Mouse (Mus musculus) midbrain, embryonic 16.5 days (tissue): Measurements from ENCODE around the gene Ado. TPM values are rescaled to one million over a fixed set of nuclear protein-coding genes. Genes with fewer than 3 reads are reported as not detected.

Source experiments
- ATAC-seq: fragments of 200-750 bp; cut with Nextera tagmentation; 2 replicates; pipeline ENCODE4 v1.8.0; 2017; ENCODE audit warnings: moderate TSS enrichment
- H3K27ac ChIP-seq: fragments of 300-500 bp; sonication (generic); 2 replicates; pipeline ENCODE4 v1.5.1; 2014; ENCODE audit warnings: mild to moderate bottlenecking, low read length, mixed read lengths
- H3K27me3 ChIP-seq: fragments of 300-500 bp; sonication (generic); 2 replicates; pipeline ENCODE4 v1.6.1; 2014; ENCODE audit warnings: low read depth, low read length, mixed read lengths; ENCODE audit not compliant: control insufficient read depth, insufficient read depth
- H3K36me3 ChIP-seq: fragments of 300-500 bp; sonication (generic); 2 replicates; pipeline ENCODE4 v1.6.1; 2014; ENCODE audit warnings: mild to moderate bottlenecking, low read length, moderate library complexity, mixed read lengths; ENCODE audit not compliant: control insufficient read depth, insufficient read depth
- H3K4me1 ChIP-seq: fragments of 300-500 bp; sonication (generic); 2 replicates; pipeline ENCODE4 v1.6.1; 2014; ENCODE audit warnings: mild to moderate bottlenecking, low read length, mixed read lengths; ENCODE audit not compliant: control insufficient read depth, insufficient read depth
- H3K4me2 ChIP-seq: fragments of 300-500 bp; sonication (generic); 2 replicates; pipeline ENCODE4 v1.6.1; 2014; ENCODE audit warnings: mild to moderate bottlenecking, low read length, mixed read lengths
- H3K4me3 ChIP-seq: fragments of 300-500 bp; sonication (generic); 2 replicates; pipeline ENCODE4 v1.5.1; 2014; ENCODE audit warnings: low read depth, mild to moderate bottlenecking, low read length, moderate library complexity, mixed read lengths
- H3K9ac ChIP-seq: fragments of 300-500 bp; sonication (generic); 2 replicates; pipeline ENCODE4 v1.6.1; 2014; ENCODE audit warnings: low read depth, low read length, mixed read lengths
- H3K9me3 ChIP-seq: fragments of 300-500 bp; sonication (generic); replicated peaks from 2 replicates; pipeline ENCODE4 v1.6.1; 2014; ENCODE audit warnings: mild to moderate bottlenecking, low read length, mixed read lengths; ENCODE audit not compliant: control insufficient read depth, poor library complexity, severe bottlenecking
- WGBS: fragments of 180-500 bp; shearing (Covaris S2); extraction: QIAGEN DNeasy Blood & Tissue Kit; methylation state at CpG from one replicate; pipeline ENCODE4 v1.1.7; 2014; 5-methylcytosine and 5-hydroxymethylcytosine counted together
- polyA plus RNA-seq: library from polyadenylated mRNA; unstranded; fragments of >200 nt; fragmentation: Nextera tagmentation; extraction: Ambion mirVana; gene quantifications from 2 replicates; pipeline ENCODE4 v1.2.1, GENCODE M21; 2015

Gene Ado
- 77.2 and 77.3 TPM in 2 replicates for polyA plus RNA-seq

DNA sequence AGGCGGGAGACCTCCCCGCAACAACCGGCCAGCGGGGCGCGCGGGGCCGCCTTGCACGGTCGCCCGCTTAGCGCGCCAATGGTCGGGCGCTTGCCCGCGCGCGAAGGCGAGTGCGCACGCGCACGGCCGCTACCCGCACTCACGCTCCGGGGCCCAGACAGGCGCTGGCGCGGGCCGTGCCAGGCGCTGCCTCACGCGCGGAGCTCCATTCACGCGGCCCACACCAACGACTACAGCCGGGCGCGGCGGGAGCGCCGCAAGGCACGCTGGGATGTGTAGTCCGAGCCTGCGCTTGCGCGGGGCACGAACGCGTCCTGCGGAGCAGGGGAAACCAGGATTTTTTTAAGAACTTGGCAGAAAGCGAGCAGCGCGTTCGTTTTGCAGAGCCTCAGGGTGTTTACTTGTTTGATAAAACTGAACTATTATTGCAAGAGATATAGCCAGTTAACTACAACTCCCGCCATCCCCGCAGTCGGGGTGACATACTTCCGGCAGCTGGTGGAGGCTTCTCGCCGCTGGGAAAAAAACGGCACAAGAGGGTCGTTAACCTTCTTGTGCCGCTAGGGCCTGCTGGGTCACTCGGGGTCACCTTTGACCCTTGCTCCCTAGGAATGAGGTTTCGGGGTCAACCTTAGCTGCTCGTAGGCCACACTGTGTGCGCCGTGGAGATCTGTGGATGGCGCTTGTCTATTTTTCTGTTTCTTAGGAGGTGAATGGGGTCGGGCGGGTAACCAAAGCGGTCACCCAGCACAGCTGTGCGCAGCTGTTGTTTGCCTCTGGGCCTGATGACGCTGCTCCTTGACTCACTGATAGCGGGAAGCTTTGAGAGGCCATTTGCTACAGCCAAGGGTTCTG is at the start of gene Ado:
Gene Ado (minus strand): TSS at position 79 of the 855 bp plus-strand sequence.
- Histone ChIP-seq H3K4me2 (peak within 1 kb of the TSS; percentile 97), H3K4me1 (peaks cover 34% of the 10 kb centered on the region), H3K27ac (peak within 1 kb of the TSS; percentile 89), H3K9ac (peak within 1 kb of the TSS; percentile 93), H3K27me3 (no peaks in the 10 kb centered on the region), H3K4me3 (peak within 1 kb of the TSS; percentile 88), H3K36me3 (peaks cover 2% of the 10 kb centered on the region; the same call in 1 of the 2 replicates), H3K9me3 (no peaks in the 10 kb centered on the region)
- ATAC-seq, result peak; percentile 99
- WGBS, result under 1% methylated on average over 79 of the region's 79 CpGs

DNA sequence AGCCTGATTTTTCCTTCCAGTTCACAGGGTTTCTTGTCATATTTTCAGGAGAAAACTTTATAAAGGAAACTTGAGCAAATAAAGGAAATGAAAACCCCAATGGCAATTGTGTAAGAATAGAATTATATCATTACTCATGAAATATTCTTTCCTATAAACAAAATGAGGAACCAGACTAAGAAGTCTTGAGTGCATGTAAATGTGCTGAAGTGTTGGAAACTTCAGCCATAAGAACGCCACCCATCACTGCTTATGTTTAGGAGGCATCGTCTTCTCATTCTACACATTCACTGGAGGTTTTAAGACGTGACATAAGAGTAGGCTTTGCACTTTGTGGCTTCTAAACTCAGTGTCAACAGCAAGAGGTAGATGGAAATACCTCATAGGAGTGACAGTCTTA is 46.5 kb upstream of the Ado start:
- no peaks in the 10 kb centered on the region for H3K36me3 ChIP-seq
- H3K27me3 ChIP-seq, result no peaks in the 10 kb centered on the region
- 85% methylated on average over 3 of the region's 3 CpGs for WGBS
- H3K4me3 ChIP-seq, result no peak overlapping the region
- no peaks in the 10 kb centered on the region for H3K9me3 ChIP-seq
- H3K4me2 ChIP-seq, result no peak overlapping the region
- no peak overlapping the region for H3K27ac ChIP-seq
- no peak for ATAC-seq
- no peaks in the 10 kb centered on the region for H3K4me1 ChIP-seq
- H3K9ac ChIP-seq, result no peak overlapping the region

DNA sequence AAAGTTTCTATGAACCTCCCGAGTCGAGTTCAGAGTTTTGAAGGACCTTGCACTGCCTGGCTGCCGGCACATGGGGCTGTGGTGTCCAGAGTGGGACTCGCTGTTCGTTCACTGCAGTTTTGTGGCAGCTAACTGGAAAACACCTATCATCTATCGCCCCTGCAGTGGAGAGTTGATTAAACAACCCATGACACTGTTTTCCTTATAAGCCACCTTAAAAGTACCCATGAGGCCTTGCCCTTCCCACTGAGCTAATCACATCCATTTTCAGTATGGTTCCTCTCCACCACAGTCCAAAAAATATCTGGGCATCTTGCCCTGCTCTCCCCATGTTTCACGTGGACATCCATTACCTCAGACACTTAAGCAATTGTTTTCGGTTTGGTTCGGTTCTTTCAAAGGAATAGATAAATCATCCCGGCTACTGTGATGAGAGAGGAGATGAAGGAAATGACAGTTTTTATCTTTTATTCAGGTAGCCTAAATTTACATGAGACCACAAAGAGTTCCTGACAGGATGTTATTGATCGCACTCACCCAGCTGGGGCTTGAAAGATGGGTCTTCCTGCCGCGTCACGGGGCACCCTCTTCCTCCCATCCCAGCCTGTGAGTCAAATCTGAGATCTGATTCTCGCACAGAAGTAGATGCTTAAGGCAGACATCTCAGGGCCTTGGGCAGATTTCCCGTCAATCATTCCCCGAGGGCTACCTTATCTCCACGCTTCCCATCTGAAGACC is 37.3 kb upstream of the Ado start:
- H3K9me3 ChIP-seq, result no peaks in the 10 kb centered on the region
- no peaks in the 10 kb centered on the region for H3K4me1 ChIP-seq
- no peaks in the 10 kb centered on the region for H3K27me3 ChIP-seq
- H3K36me3 ChIP-seq, result no peaks in the 10 kb centered on the region
- no peak overlapping the region for H3K27ac ChIP-seq
- no peak overlapping the region for H3K9ac ChIP-seq
- 88% methylated on average over 18 of the region's 18 CpGs for WGBS
- no peak for ATAC-seq
- H3K4me3 ChIP-seq, result no peak overlapping the region
- H3K4me2 ChIP-seq, result no peak overlapping the region

DNA sequence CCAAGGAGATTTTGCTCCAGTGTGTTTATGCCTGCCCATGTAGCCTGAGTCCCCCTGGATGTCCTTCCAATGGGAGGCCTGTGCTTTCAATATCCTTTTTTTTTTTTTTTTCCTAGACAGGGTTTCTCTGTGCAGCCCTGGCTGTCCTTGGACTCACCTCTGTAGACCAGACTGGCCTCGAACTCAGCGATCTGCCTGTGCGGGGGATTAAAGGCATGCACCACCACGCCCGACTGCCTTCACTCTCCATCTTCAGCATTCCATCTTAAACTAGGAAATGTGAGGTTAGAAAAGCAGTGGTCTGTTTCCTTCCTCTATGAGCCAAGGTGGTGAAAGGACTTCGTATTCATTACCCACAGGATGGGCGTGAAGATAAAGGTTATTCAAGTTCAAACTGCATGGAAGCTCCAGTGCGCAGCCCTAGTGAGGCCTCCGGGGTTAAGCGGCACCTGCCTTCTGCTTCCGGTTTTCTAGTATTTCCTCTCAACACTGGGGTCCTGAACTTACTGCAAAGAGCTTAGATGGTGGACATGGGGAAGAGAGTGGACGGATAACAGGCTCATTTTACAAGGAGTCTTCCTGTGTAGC is 33.0 kb upstream of the Ado start:
- no peak for ATAC-seq
- Histone ChIP-seq H3K9ac (no peak overlapping the region), H3K9me3 (no peaks in the 10 kb centered on the region), H3K27me3 (no peaks in the 10 kb centered on the region), H3K27ac (no peak overlapping the region), H3K36me3 (no peaks in the 10 kb centered on the region), H3K4me2 (no peak overlapping the region), H3K4me3 (no peak overlapping the region), H3K4me1 (no peaks in the 10 kb centered on the region)
- WGBS, result 83% methylated on average over 12 of the region's 12 CpGs

DNA sequence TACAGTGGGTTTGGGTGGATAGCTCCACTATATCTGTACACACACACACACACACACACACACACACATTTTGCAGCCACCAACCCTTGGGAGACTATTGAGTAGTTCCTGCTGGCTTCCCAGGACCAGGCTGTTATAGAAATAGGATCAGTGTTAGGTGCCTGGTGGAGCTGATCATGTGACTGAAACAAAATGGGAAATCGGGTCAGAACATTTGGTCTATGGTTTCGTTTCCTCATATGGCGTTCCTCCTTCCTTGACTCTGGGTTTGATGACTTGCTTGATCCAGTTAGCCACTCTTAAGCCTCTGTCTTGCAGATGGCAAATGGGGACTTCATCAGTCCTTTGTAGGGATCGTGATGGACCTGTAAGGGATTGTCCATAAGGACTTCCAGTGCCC is 31.1 kb upstream of the Ado start:
- no peaks in the 10 kb centered on the region for H3K9me3 ChIP-seq
- no peaks in the 10 kb centered on the region for H3K27me3 ChIP-seq
- no peak overlapping the region for H3K4me3 ChIP-seq
- WGBS, result 96% methylated on average over 4 of the region's 4 CpGs
- no peak overlapping the region for H3K4me2 ChIP-seq
- no peak for ATAC-seq
- no peak overlapping the region for H3K9ac ChIP-seq
- no peaks in the 10 kb centered on the region for H3K36me3 ChIP-seq
- H3K4me1 ChIP-seq, result no peaks in the 10 kb centered on the region
- H3K27ac ChIP-seq, result no peak overlapping the region

DNA sequence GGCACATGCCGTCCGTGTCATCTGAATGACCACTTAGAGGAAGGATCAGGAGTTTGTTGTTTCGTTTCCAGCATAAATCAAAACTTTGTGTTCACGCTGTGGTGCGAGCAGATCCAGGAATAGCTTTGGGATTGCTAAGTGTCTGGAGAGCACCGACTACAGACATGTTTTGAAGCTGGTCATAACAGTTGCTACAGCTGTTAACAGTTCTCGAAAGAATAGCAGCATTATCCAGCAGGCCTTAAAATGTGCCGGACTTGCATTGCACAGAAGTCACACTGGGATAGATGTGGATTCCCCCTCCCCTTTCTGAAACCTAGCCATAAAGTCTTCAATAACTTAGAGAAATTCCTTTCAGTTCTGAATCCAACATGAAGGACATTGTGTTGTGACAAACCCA is 24.6 kb upstream of the Ado start:
- WGBS, result 59% methylated on average over 8 of the region's 8 CpGs
- Histone ChIP-seq H3K4me3 (no peak overlapping the region), H3K9me3 (no peaks in the 10 kb centered on the region), H3K9ac (no peak overlapping the region), H3K4me2 (no peak overlapping the region), H3K27ac (no peak overlapping the region), H3K4me1 (no peaks in the 10 kb centered on the region), H3K27me3 (no peaks in the 10 kb centered on the region), H3K36me3 (no peaks in the 10 kb centered on the region)
- no peak for ATAC-seq

DNA sequence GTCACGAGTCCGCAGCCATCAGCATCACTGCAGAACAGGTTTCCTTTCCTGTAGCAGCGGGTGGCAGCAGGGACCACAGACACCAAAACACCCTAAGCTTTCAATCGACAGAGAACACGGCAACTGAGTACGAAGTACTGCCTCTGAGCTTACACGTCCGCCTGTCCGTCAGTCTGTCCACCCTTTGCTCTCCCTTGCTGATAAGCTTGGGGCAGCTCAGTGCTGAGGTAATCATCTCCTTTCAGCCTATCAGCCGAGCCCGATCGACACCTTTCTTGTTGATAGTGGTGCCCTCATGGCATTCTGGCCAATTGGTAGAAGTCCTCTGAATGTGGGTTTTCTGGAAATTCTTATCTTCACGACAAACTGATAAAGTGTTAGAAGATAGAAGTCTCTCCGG is 22.7 kb upstream of the Ado start:
- H3K9ac ChIP-seq, result no peak overlapping the region
- H3K4me2 ChIP-seq, result no peak overlapping the region
- H3K27me3 ChIP-seq, result no peaks in the 10 kb centered on the region
- H3K27ac ChIP-seq, result no peak overlapping the region
- ATAC-seq, result no peak
- H3K4me3 ChIP-seq, result no peak overlapping the region
- 92% methylated on average over 14 of the region's 14 CpGs for WGBS
- H3K36me3 ChIP-seq, result no peaks in the 10 kb centered on the region
- no peaks in the 10 kb centered on the region for H3K9me3 ChIP-seq
- no peaks in the 10 kb centered on the region for H3K4me1 ChIP-seq

DNA sequence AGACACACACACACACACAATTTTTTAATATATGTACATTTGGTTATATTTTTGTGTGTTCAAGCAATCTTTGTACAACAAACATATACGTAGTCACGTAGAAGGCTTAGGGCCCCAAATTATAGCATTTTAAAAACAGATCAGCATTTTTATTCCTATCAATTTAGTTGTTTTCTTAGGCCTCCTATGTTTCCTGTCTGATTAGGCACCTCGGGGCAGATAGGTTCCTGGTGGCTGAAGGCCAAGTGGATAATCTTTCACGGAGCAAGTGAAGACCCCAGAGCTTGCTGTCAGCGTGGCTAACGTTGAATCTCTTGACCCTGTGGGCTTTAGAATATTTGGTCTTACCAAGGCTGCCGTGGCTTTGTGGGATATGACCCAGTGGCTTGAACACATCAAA is 20.8 kb upstream of the Ado start:
- Histone ChIP-seq H3K27ac (no peak overlapping the region), H3K27me3 (no peaks in the 10 kb centered on the region; the same call in 1 of the 2 replicates), H3K9me3 (no peaks in the 10 kb centered on the region), H3K4me2 (no peak overlapping the region), H3K9ac (no peak overlapping the region), H3K4me3 (no peak overlapping the region), H3K4me1 (no peaks in the 10 kb centered on the region), H3K36me3 (no peaks in the 10 kb centered on the region)
- ATAC-seq, result no peak
- WGBS, result 85% methylated on average over 7 of the region's 7 CpGs

DNA sequence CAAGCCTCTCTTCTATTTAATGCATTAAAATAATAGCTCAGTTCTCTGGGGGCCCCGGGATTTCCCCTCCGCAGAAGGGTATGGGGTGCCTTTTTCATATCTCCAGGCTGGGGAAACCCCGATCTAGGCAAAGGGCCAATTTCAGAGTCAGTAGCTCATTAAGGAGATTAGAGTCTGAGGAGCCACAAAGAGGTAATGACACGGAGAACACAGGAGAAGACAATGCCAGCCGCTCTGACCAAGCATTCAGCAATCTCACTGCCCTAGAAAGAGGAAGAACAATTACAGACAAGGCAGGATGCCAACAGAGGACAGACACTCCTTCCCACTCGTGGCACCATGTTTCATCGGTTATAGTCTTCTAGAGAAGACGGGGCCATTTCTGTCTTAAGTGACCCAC is 17.3 kb upstream of the Ado start:
- no peak overlapping the region for H3K9ac ChIP-seq
- no peak overlapping the region for H3K4me2 ChIP-seq
- no peak overlapping the region for H3K4me3 ChIP-seq
- peaks cover 2% of the 10 kb centered on the region for H3K27me3 ChIP-seq
- no peak for ATAC-seq
- WGBS, result 46% methylated on average over 8 of the region's 8 CpGs
- no peaks in the 10 kb centered on the region for H3K36me3 ChIP-seq
- no peaks in the 10 kb centered on the region for H3K9me3 ChIP-seq
- no peaks in the 10 kb centered on the region for H3K4me1 ChIP-seq
- no peak overlapping the region for H3K27ac ChIP-seq
